Mouse (Mus musculus): ENCODE measurements around the gene Dynlrb1. TPM values are rescaled to one million over a fixed set of nuclear protein-coding genes. Genes with fewer than 3 reads are reported as not detected.

Gene Dynlrb1
- total and polyA plus RNA-seq, 3 experiments: 193 to 329 TPM; not detected in 1

DNA sequence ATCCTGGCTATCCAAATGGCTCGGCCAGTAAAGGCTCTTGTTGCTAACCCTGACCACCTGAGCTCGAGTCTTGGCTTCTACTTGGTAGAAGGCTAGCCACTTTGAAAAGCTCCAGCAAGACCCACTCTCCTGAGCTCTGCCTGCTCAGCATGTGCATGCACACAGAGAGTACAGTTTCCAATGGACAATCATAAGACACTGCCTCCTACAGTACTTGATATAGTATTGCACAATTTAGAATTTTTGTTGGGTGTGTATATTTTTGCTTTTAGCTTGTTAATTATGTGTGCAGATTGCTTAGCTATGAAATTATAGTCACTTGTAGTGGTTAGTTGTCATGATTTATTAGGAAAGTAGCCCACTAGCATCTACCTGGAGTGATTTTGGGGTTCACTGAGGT is 12.4 kb downstream of the Dynlrb1 start:
- H3K27ac ChIP-seq (ENCODE audit: control insufficient read depth, low read depth, low read length): no peak overlapping the region
- no peak overlapping the region for H3K4me3 ChIP-seq (ENCODE audit: control insufficient read depth in 1 of 2, insufficient read depth in 1 of 2, low read depth in 2 of 2, low read length in 2 of 2)
- TF ChIP-seq RAD21 (IDR thresholded peaks at IDR 0.05; ENCODE audit: low read depth, low read length): peak; percentile 14
- TF ChIP-seq CHD1 (IDR thresholded peaks at IDR 0.05; ENCODE audit: low read depth, low read length): no peak
- no peak for TF ChIP-seq TBP (IDR thresholded peaks at IDR 0.05; ENCODE audit: low read depth, low read length)
- no peak for TF ChIP-seq GABPA (IDR thresholded peaks at IDR 0.05; ENCODE audit: low read depth, low read length)
- peak in 2 of 3 experiments; percentile 31 to 47; a peak in 3 of 6 replicates for TF ChIP-seq CTCF (IDR thresholded peaks at IDR 0.05 in 2 of 3, conservative IDR thresholded peaks at IDR 0.05 in 1 of 3; ENCODE audit: control insufficient read depth in 1 of 3, insufficient read depth in 1 of 3, low read depth in 2 of 3, low read length in 3 of 3, poor library complexity in 1 of 3, severe bottlenecking in 1 of 3)
- TF ChIP-seq RCOR1 (IDR thresholded peaks at IDR 0.05; ENCODE audit: low read depth, low read length): no peak
- TF ChIP-seq SMC3 (IDR thresholded peaks at IDR 0.05; ENCODE audit: low read depth, low read length): peak; percentile 36; the same call in 1 of the 2 replicates
- no peak for TF ChIP-seq POLR2AphosphoS2 (IDR thresholded peaks at IDR 0.05; ENCODE audit: low read length)
- no peak overlapping the region for H3K9ac ChIP-seq (ENCODE audit: control insufficient read depth, low read depth, low read length, poor library complexity, severe bottlenecking)
- no peaks in the 10 kb centered on the region for H3K79me2 ChIP-seq (ENCODE audit: control insufficient read depth, insufficient read depth, low read length, poor library complexity)
- no peaks in the 10 kb centered on the region; a peak in 1 of 4 replicates for H3K27me3 ChIP-seq (ENCODE audit: control insufficient read depth in 1 of 2, insufficient read depth in 2 of 2, low read length in 2 of 2)
- H3K9me3 ChIP-seq (replicated peaks; ENCODE audit: insufficient read depth, low read length): no peaks in the 10 kb centered on the region
- DNase-seq (ENCODE audit: low read depth, low spot score): peak; percentile 25
- peaks cover 0 to 7% of the 10 kb centered on the region in 2 experiments; a peak in 2 of 4 replicates for H3K36me3 ChIP-seq (ENCODE audit: control insufficient read depth in 1 of 2, insufficient read depth in 2 of 2, low read length in 2 of 2)
- H3K4me1 ChIP-seq (ENCODE audit: control insufficient read depth in 1 of 2, insufficient read depth in 2 of 2, low read length in 2 of 2): no peaks in the 10 kb centered on the region

DNA sequence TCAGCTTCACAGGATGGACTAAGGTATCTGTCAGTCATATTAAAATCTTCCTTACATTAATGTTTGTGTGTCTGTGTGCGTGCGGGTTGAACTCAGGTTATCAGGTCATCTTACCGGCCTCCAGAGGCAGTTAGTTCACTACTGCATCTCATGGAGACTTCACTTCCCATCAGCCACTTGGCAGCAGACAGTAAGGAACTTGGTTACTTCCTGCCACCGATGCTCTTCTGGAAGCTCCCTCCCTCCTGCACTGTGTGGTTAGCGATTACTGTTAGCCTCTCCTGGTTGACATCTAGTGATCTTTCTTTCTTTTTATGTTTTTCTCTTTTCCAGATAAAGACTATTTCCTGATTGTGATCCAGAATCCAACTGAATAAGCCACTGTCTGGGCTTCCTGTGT is 13.3 kb downstream of the Dynlrb1 start:
- no peak overlapping the region for H3K4me3 ChIP-seq (ENCODE audit: control insufficient read depth in 1 of 2, insufficient read depth in 1 of 2, low read depth in 2 of 2, low read length in 2 of 2)
- no peak overlapping the region for H3K27ac ChIP-seq (ENCODE audit: control insufficient read depth, low read depth, low read length)
- H3K9me3 ChIP-seq (replicated peaks; ENCODE audit: insufficient read depth, low read length): no peaks in the 10 kb centered on the region
- TF ChIP-seq MYB (IDR thresholded peaks at IDR 0.05; ENCODE audit: low read depth, low read length) (no peak), ZKSCAN1 (IDR thresholded peaks at IDR 0.05; ENCODE audit: low read depth, low read length) (no peak), HCFC1 (IDR thresholded peaks at IDR 0.05; ENCODE audit: low read depth, low read length) (peak; percentile 67), MAX (IDR thresholded peaks at IDR 0.05; ENCODE audit: low read length) (no peak), CHD1 (IDR thresholded peaks at IDR 0.05; ENCODE audit: low read depth, low read length) (no peak)
- no peaks in the 10 kb centered on the region for H3K4me1 ChIP-seq (ENCODE audit: control insufficient read depth in 1 of 2, insufficient read depth in 2 of 2, low read length in 2 of 2)
- DNase-seq (ENCODE audit: low read depth, low spot score): no peak
- no peaks in the 10 kb centered on the region for H3K79me2 ChIP-seq (ENCODE audit: control insufficient read depth, insufficient read depth, low read length, poor library complexity)
- no peak overlapping the region for H3K9ac ChIP-seq (ENCODE audit: control insufficient read depth, low read depth, low read length, poor library complexity, severe bottlenecking)
- H3K27me3 ChIP-seq (ENCODE audit: control insufficient read depth in 1 of 2, insufficient read depth in 2 of 2, low read length in 2 of 2): no peaks in the 10 kb centered on the region; a peak in 1 of 4 replicates
- H3K36me3 ChIP-seq (ENCODE audit: control insufficient read depth in 1 of 2, insufficient read depth in 2 of 2, low read length in 2 of 2): no peaks in the 10 kb centered on the region; a peak in 1 of 4 replicates

DNA sequence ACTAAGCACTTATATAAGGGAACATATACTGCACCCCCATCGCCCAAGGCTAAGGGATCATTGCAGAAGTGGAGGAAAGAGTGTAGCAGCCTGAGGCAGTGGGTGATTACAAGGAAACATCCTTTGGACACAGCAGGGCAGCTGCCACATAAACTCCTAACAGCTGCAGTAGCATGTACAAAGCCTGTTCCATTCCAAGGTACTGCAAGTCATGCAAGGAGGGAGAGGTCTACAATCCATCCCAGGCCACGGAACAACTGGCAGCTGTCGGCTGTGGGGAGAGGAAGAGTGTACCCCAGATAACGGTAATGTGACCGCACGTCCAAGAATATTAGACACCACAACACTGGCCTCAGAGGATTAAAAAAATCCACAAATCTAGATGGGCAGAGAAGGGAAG is 29.2 kb downstream of the Dynlrb1 start:
- Histone ChIP-seq H3K36me3 (ENCODE audit: control insufficient read depth in 1 of 2, insufficient read depth in 2 of 2, low read length in 2 of 2) (no peaks in the 10 kb centered on the region), H3K27me3 (ENCODE audit: control insufficient read depth in 1 of 2, insufficient read depth in 2 of 2, low read length in 2 of 2) (no peaks in the 10 kb centered on the region), H3K79me2 (ENCODE audit: control insufficient read depth, insufficient read depth, low read length, poor library complexity) (no peaks in the 10 kb centered on the region), H3K4me3 (ENCODE audit: control insufficient read depth in 1 of 2, insufficient read depth in 1 of 2, low read depth in 2 of 2, low read length in 2 of 2) (no peak overlapping the region), H3K4me1 (ENCODE audit: control insufficient read depth in 1 of 2, insufficient read depth in 2 of 2, low read length in 2 of 2) (no peaks in the 10 kb centered on the region), H3K9me3 (replicated peaks; ENCODE audit: insufficient read depth, low read length) (no peaks in the 10 kb centered on the region), H3K9ac (ENCODE audit: control insufficient read depth, low read depth, low read length, poor library complexity, severe bottlenecking) (no peak overlapping the region), H3K27ac (ENCODE audit: control insufficient read depth, low read depth, low read length) (no peak overlapping the region)
- TF ChIP-seq TCF12 (IDR thresholded peaks at IDR 0.05; ENCODE audit: low read depth, low read length): no peak
- no peak for TF ChIP-seq CTCF (IDR thresholded peaks at IDR 0.05 in 2 of 3, conservative IDR thresholded peaks at IDR 0.05 in 1 of 3; ENCODE audit: control insufficient read depth in 1 of 3, insufficient read depth in 1 of 3, low read depth in 2 of 3, low read length in 3 of 3, poor library complexity in 1 of 3, severe bottlenecking in 1 of 3)
- TF ChIP-seq E2F4 (IDR thresholded peaks at IDR 0.05; ENCODE audit: borderline replicate concordance, low read depth, low read length): no peak
- TF ChIP-seq ZKSCAN1 (IDR thresholded peaks at IDR 0.05; ENCODE audit: low read depth, low read length): no peak
- no peak for DNase-seq (ENCODE audit: low read depth, low spot score)
